Mouse (Mus musculus): ENCODE data around the gene Rbm6.

DNA sequence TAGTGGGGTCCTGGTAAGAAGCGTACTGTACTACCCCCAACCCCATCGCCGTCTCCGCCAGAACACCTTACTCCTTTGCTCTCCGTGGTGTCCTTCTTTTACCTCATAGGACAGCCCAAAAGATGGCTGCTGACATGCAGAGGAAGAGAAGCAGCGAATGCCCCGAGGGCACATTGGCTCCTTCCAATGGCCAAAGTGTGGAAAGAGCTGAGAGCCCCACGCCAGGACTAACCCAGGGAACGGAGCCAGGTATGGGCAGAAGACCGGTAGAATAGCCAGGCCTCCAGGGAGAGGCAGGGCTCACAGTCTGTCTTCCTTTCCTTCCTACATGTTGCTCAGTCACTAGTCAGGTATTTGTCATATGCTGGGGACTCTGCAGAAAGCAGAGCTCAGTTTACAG lies 25.5 kb upstream of the Rbm6 start:
- TF ChIP-seq POLR2A (IDR thresholded peaks at IDR 0.05; ENCODE audit: extremely low read depth, insufficient read depth, low read length), result no peak
- no peak for TF ChIP-seq CTCF (IDR thresholded peaks at IDR 0.05; ENCODE audit: extremely low read depth, insufficient read depth, low read length)

All from cortical plate, adult 2 months (tissue).